Mouse (Mus musculus) forebrain, embryonic 13.5 days (tissue): ENCODE data around the gene Gm11037. TPM values are rescaled to one million over a fixed set of nuclear protein-coding genes. Genes with fewer than 3 reads are reported as not detected.

Experiments used
- ATAC-seq: fragments of 200-750 bp; cut with Nextera tagmentation; 2 replicates; pipeline ENCODE4 v1.8.0; 2017
- H3K27ac ChIP-seq: fragments of 300-500 bp; sonication (generic); 2 replicates; pipeline ENCODE4 v1.5.1; 2015; ENCODE audit warnings: inconsistent platforms, mild to moderate bottlenecking, moderate library complexity
- H3K27me3 ChIP-seq: fragments of 300-500 bp; sonication (generic); 2 replicates; pipeline ENCODE4 v1.6.1; 2015; ENCODE audit warnings: mild to moderate bottlenecking, inconsistent platforms
- H3K36me3 ChIP-seq: fragments of 300-500 bp; sonication (generic); 2 replicates; pipeline ENCODE4 v1.6.1; 2015; ENCODE audit warnings: mild to moderate bottlenecking, inconsistent platforms; ENCODE audit not compliant: poor library complexity, severe bottlenecking
- H3K4me1 ChIP-seq: fragments of 300-500 bp; sonication (generic); 2 replicates; pipeline ENCODE4 v1.6.1; 2015; ENCODE audit warnings: inconsistent platforms
- H3K4me2 ChIP-seq: fragments of 300-500 bp; sonication (generic); 2 replicates; pipeline ENCODE4 v1.6.1; 2015; ENCODE audit warnings: inconsistent platforms, mild to moderate bottlenecking, moderate library complexity
- H3K4me3 ChIP-seq: fragments of 300-500 bp; sonication (generic); 2 replicates; pipeline ENCODE4 v1.5.1; 2015; ENCODE audit warnings: mild to moderate bottlenecking, inconsistent platforms
- H3K9ac ChIP-seq: fragments of 300-500 bp; sonication (generic); 2 replicates; pipeline ENCODE4 v1.6.1; 2015; ENCODE audit warnings: mild to moderate bottlenecking, inconsistent platforms
- H3K9me3 ChIP-seq: fragments of 300-500 bp; sonication (generic); replicated peaks from 2 replicates; pipeline ENCODE4 v1.6.1; 2016; ENCODE audit warnings: inconsistent platforms
- WGBS: fragments of 180-500 bp; shearing (Covaris S2); methylation state at CpG from one replicate; pipeline ENCODE4 v1.1.7; 2015; 5-methylcytosine and 5-hydroxymethylcytosine counted together
- polyA plus RNA-seq: library from polyadenylated mRNA; unstranded; fragments of >200 nt; fragmentation: Nextera tagmentation; extraction: Ambion mirVana; gene quantifications from 2 replicates; pipeline ENCODE4 v1.2.1, GENCODE M21; 2015

Gm11037 gene
- not detected in 2 replicates for polyA plus RNA-seq

- WGBS: 86% methylated on average over 9 of the region's 9 CpGs
Measured at GRCm38 (mm10) chr2:131132930-131133547, at the start of gene Gm11037. Gene Gm11037 (plus strand): TSS chr2:131133497.

GRCm38 (mm10) chr2:131084206-131084605 lies 49.1 kb upstream of the Gm11037 start:
- Histone ChIP-seq H3K9me3 (no peaks in the 10 kb centered on the region), H3K4me1 (no peaks in the 10 kb centered on the region), H3K9ac (no peak overlapping the region), H3K36me3 (no peaks in the 10 kb centered on the region), H3K27ac (no peak overlapping the region), H3K27me3 (0 out of 2 replicates have a peak, but pooled peaks cover 2% of the 10 kb centered on the region), H3K4me2 (no peak overlapping the region), H3K4me3 (no peak overlapping the region)
- ATAC-seq: no peak
- 88% methylated on average over 4 of the region's 4 CpGs for WGBS

More at GRCm38 (mm10) chr2:131132930-131133547, at the start of gene Gm11037:
- Histone ChIP-seq H3K4me1 (no peaks in the 10 kb centered on the region), H3K27me3 (no peaks in the 10 kb centered on the region), H3K9ac (no peak within 1 kb of the TSS), H3K4me2 (no peak within 1 kb of the TSS), H3K36me3 (no peaks in the 10 kb centered on the region), H3K9me3 (no peaks in the 10 kb centered on the region), H3K27ac (no peak within 1 kb of the TSS), H3K4me3 (no peak within 1 kb of the TSS)
- ATAC-seq: no peak

- Histone ChIP-seq H3K9me3 (no peaks in the 10 kb centered on the region), H3K4me1 (no peaks in the 10 kb centered on the region), H3K4me2 (no peak within 1 kb of the TSS), H3K36me3 (no peaks in the 10 kb centered on the region), H3K27ac (no peak within 1 kb of the TSS), H3K27me3 (no peaks in the 10 kb centered on the region), H3K4me3 (no peak within 1 kb of the TSS), H3K9ac (no peak within 1 kb of the TSS)
- no peak for ATAC-seq
- 88% methylated on average over 11 of the region's 11 CpGs for WGBS
Measured at GRCm38 (mm10) chr2:131086667-131087390, 46.5 kb upstream of the Gm11037 start, which contains the start of gene Siglec1. Gene Siglec1 (minus strand): TSS chr2:131086765.

- WGBS: 84% methylated on average over 4 of the region's 4 CpGs
- Histone ChIP-seq H3K4me1 (no peaks in the 10 kb centered on the region), H3K27me3 (no peaks in the 10 kb centered on the region), H3K9ac (no peak overlapping the region), H3K4me3 (no peak overlapping the region), H3K9me3 (no peaks in the 10 kb centered on the region), H3K27ac (no peak overlapping the region), H3K4me2 (no peak overlapping the region), H3K36me3 (no peaks in the 10 kb centered on the region)
- ATAC-seq: no peak
Measured at GRCm38 (mm10) chr2:131088581-131088980, 44.7 kb upstream of the Gm11037 start.

GRCm38 (mm10) chr2:131089634-131090033 lies 43.7 kb upstream of the Gm11037 start:
- H3K36me3 ChIP-seq: no peaks in the 10 kb centered on the region
- H3K4me3 ChIP-seq: no peak overlapping the region
- H3K4me1 ChIP-seq: no peaks in the 10 kb centered on the region
- no peak overlapping the region for H3K4me2 ChIP-seq
- H3K9ac ChIP-seq: no peak overlapping the region
- no peak for ATAC-seq
- no peaks in the 10 kb centered on the region for H3K27me3 ChIP-seq
- H3K27ac ChIP-seq: no peak overlapping the region
- no peaks in the 10 kb centered on the region for H3K9me3 ChIP-seq
- 88% methylated on average over 1 of the region's 1 CpGs for WGBS

GRCm38 (mm10) chr2:131090852-131091251 lies 42.4 kb upstream of the Gm11037 start:
- H3K9ac ChIP-seq: no peak overlapping the region
- ATAC-seq: no peak
- H3K36me3 ChIP-seq: no peaks in the 10 kb centered on the region

GRCm38 (mm10) chr2:131093577-131093976 lies 39.7 kb upstream of the Gm11037 start:
- H3K4me3 ChIP-seq: no peak overlapping the region
- no peaks in the 10 kb centered on the region for H3K36me3 ChIP-seq
- H3K9ac ChIP-seq: no peak overlapping the region
- no peak overlapping the region for H3K4me2 ChIP-seq
- WGBS: 92% methylated on average over 5 of the region's 5 CpGs
- H3K4me1 ChIP-seq: no peaks in the 10 kb centered on the region
- H3K27me3 ChIP-seq: no peaks in the 10 kb centered on the region
- H3K9me3 ChIP-seq: no peaks in the 10 kb centered on the region
- no peak for ATAC-seq
- H3K27ac ChIP-seq: no peak overlapping the region

More at GRCm38 (mm10) chr2:131090852-131091251, 42.4 kb upstream of the Gm11037 start:
- WGBS: 91% methylated on average over 3 of the region's 3 CpGs
- Histone ChIP-seq H3K27me3 (no peaks in the 10 kb centered on the region), H3K9me3 (no peaks in the 10 kb centered on the region), H3K27ac (no peak overlapping the region), H3K4me3 (no peak overlapping the region), H3K4me2 (no peak overlapping the region), H3K4me1 (no peaks in the 10 kb centered on the region)

GRCm38 (mm10) chr2:131094823-131095222 lies 38.5 kb upstream of the Gm11037 start:
- no peaks in the 10 kb centered on the region for H3K4me1 ChIP-seq
- H3K27me3 ChIP-seq: no peaks in the 10 kb centered on the region
- H3K27ac ChIP-seq: no peak overlapping the region
- WGBS: 0% methylated on average over 1 of the region's 1 CpGs
- no peak overlapping the region for H3K4me2 ChIP-seq
- no peak overlapping the region for H3K4me3 ChIP-seq
- ATAC-seq: peak; percentile 67
- no peaks in the 10 kb centered on the region for H3K36me3 ChIP-seq
- H3K9me3 ChIP-seq: no peaks in the 10 kb centered on the region
- H3K9ac ChIP-seq: no peak overlapping the region

GRCm38 (mm10) chr2:131096101-131096795 lies 37.0 kb upstream of the Gm11037 start:
- Histone ChIP-seq H3K4me3 (no peak overlapping the region), H3K36me3 (no peaks in the 10 kb centered on the region), H3K4me2 (no peak overlapping the region), H3K9me3 (no peaks in the 10 kb centered on the region), H3K27ac (no peak overlapping the region), H3K4me1 (no peaks in the 10 kb centered on the region), H3K27me3 (no peaks in the 10 kb centered on the region), H3K9ac (no peak overlapping the region)
- no peak for ATAC-seq
- WGBS: 21% methylated on average over 9 of the region's 9 CpGs

- no peak overlapping the region for H3K4me2 ChIP-seq
- H3K9ac ChIP-seq: no peak overlapping the region
- WGBS: 73% methylated on average over 4 of the region's 4 CpGs
- no peaks in the 10 kb centered on the region for H3K27me3 ChIP-seq
- H3K27ac ChIP-seq: no peak overlapping the region
- H3K9me3 ChIP-seq: no peaks in the 10 kb centered on the region
- ATAC-seq: no peak
- H3K4me3 ChIP-seq: no peak overlapping the region
- no peaks in the 10 kb centered on the region for H3K4me1 ChIP-seq
- H3K36me3 ChIP-seq: no peaks in the 10 kb centered on the region
Measured at GRCm38 (mm10) chr2:131097087-131097486, 36.2 kb upstream of the Gm11037 start.

- Histone ChIP-seq H3K9me3 (no peaks in the 10 kb centered on the region), H3K36me3 (no peaks in the 10 kb centered on the region), H3K4me1 (no peaks in the 10 kb centered on the region), H3K9ac (no peak overlapping the region), H3K27me3 (no peaks in the 10 kb centered on the region), H3K27ac (no peak overlapping the region), H3K4me3 (no peak overlapping the region), H3K4me2 (no peak overlapping the region)
- no peak for ATAC-seq
- 60% methylated on average over 3 of the region's 3 CpGs for WGBS
Measured at GRCm38 (mm10) chr2:131101530-131101929, 31.8 kb upstream of the Gm11037 start.

- Histone ChIP-seq H3K27ac (no peak overlapping the region), H3K9ac (no peak overlapping the region), H3K36me3 (no peaks in the 10 kb centered on the region), H3K4me2 (no peak overlapping the region), H3K9me3 (no peaks in the 10 kb centered on the region), H3K4me3 (no peak overlapping the region), H3K4me1 (no peaks in the 10 kb centered on the region), H3K27me3 (no peaks in the 10 kb centered on the region)
- ATAC-seq: no peak
- 89% methylated on average over 4 of the region's 4 CpGs for WGBS
Measured at GRCm38 (mm10) chr2:131104021-131104420, 29.3 kb upstream of the Gm11037 start.
